Mouse (Mus musculus) erythroblast, adult 5-6 weeks (primary cell): ENCODE data around the gene Gm17542. TPM values are rescaled to one million over a fixed set of nuclear protein-coding genes. Genes with fewer than 3 reads are reported as not detected.

Experiments used
- total RNA-seq, 2 experiments: library from RNA; stranded (forward) in 1 of 2; stranded (reverse) in 1 of 2; fragments of 150-400 nt in 1 of 2; fragments of 200-764, 138-1000 nt in 1 of 2; gene quantifications; 2 replicates each; pipeline versions ENCODE4 v1.2.3 to v1.2.4; 2015 to 2017; ENCODE audit warnings: low replicate concordance in 2 of 2

Gm17542 gene
- total RNA-seq, 2 experiments from 2014 or later: not detected

Other genes starting within 250 kb of the Gm17542 start
- 0.19 and 2.3 TPM in 2 replicates for gene Ccdc138, start 220.3 kb downstream of the Gm17542 start, total RNA-seq (2015; ENCODE audit: low replicate concordance)
- gene Ccdc138, start 220.3 kb downstream of the Gm17542 start, total RNA-seq (2017; ENCODE audit: low replicate concordance): 3.7 and 4.7 TPM in 2 replicates
- gene Edar, start 42.6 kb downstream of the Gm17542 start, total RNA-seq (2015; ENCODE audit: low replicate concordance): not detected in 2 replicates
- gene Edar, start 42.6 kb downstream of the Gm17542 start, total RNA-seq (2017; ENCODE audit: low replicate concordance): not detected in 2 replicates
- gene Sh3rf3, start 95.1 kb upstream of the Gm17542 start, total RNA-seq (2015; ENCODE audit: low replicate concordance): not detected in 2 replicates
- gene Sh3rf3, start 95.1 kb upstream of the Gm17542 start, total RNA-seq (2017; ENCODE audit: low replicate concordance): not detected in 2 replicates